ENCODE assay signal across 9 mouse cellular contexts in genomic region chr4:63494967-63495914, GRCm38 (mm10). TPM values are rescaled to one million over a fixed set of nuclear protein-coding genes. Genes with fewer than 3 reads are reported as not detected.
A peak's percentile ranks its signal among the peaks of the same experiment; 100 is the strongest.
DNase-seq lines count a peak whose midpoint lies in the region; ATAC-seq lines count a peak whose summit lies in the region.
"Had no signal": no experiment of that assay in that cellular context is flagged by ENCODE, and none has a peak within 500 bp of the region (broad histone marks: within the 10 kb centered on the region; RNA-seq: fewer than 3 reads in every experiment).

No protein-coding gene starts in this region.

- peak overlapping the region; percentile 66 for H3K4me3 ChIP-seq in liver, embryonic 11.5 days (ENCODE audit: low read depth, low read length)

- no peaks in the 10 kb centered on the region for H3K9me3 ChIP-seq in liver, embryonic 11.5 days (ENCODE audit: control insufficient read depth, low read length)

- WGBS in liver, embryonic 11.5 days: 1% methylated on average over 95 of the region's 107 CpGs

- H3K9ac ChIP-seq in liver, embryonic 11.5 days (ENCODE audit: low read depth, low read length): peak overlapping the region; percentile 60

- DNase-seq in cerebellum, adult 8-10 months: no peak
- DNase-seq in adrenal gland, postnatal 4 days (ENCODE audit: low spot score in 2 of 2): peak; percentile 24 to 25
- DNase-seq in gastrocnemius, adult 18-20 months (ENCODE audit: low spot score): peak; percentile 33
- peak; percentile 73 for DNase-seq in induced T-regulatory cell, adult 2 months (ENCODE audit: low read depth)
- DNase-seq in liver, embryonic 11.5 days (ENCODE audit: low spot score): peak; percentile 57
- DNase-seq in naive thymus-derived CD4-positive, alpha-beta T cell, adult 2 months (ENCODE audit: low read depth): peak; percentile 75
- peak; percentile 62 to 64 for DNase-seq in thymus, adult 18-20 months

- H3K36me3 ChIP-seq in liver, embryonic 11.5 days (ENCODE audit: control insufficient read depth, insufficient read depth, low read length): no peaks in the 10 kb centered on the region

- H3K27me3 ChIP-seq in liver, embryonic 11.5 days (replicated peaks; ENCODE audit: control insufficient read depth, insufficient read depth, low read length): peaks cover 41% of the 10 kb centered on the region

- H3K4me1 ChIP-seq in liver, embryonic 11.5 days (replicated peaks; ENCODE audit: control insufficient read depth, insufficient read depth, low read length): peaks cover 11% of the 10 kb centered on the region; the same call in 1 of the 2 replicates

- H3K4me2 ChIP-seq in liver, embryonic 11.5 days: peak overlapping the region; percentile 86

- 0 out of 2 replicates have a peak, but pooled peaks have one; percentile 29 for ATAC-seq in cerebellum, adult (ENCODE audit: insufficient number of reproducible peaks, low FRiP score, low TSS enrichment)
- peak; percentile 44 for ATAC-seq in liver, embryonic 11.5 days (replicated peaks; ENCODE audit: low FRiP score)

- H3K27ac ChIP-seq in liver, embryonic 11.5 days (ENCODE audit: low read depth, low read length): no peak overlapping the region
- H3K27ac ChIP-seq: macrophage had no signal

RNA-seq across cellular contexts. Expression of gene Whrn, which starts 0.6 kb away (rescaled TPM):
- total RNA-seq in adrenal gland, postnatal 4 days (2021): 10 to 100 TPM; 22.6 to 26.4 TPM
- total RNA-seq in gastrocnemius, adult 18-20 months (2021): 1 to 10 TPM; 5.5 to 6.5 TPM
- 2.0 and 2.4 TPM in 2 replicates for polyA plus RNA-seq in liver, embryonic 11.5 days (2014; fragmentation: Nextera tagmentation; extraction: Ambion mirVana)

RNA-seq across cellular contexts. Expression of gene Atp6v1g1, which starts 49.3 kb away (rescaled TPM):
- 100 to 1,000 TPM; 148 TPM for total RNA-seq in adrenal gland, postnatal 4 days (2021)
- total RNA-seq in gastrocnemius, adult 18-20 months (2021): 100 to 1,000 TPM; 276 to 291 TPM
- polyA plus RNA-seq in liver, embryonic 11.5 days (2014; fragmentation: Nextera tagmentation; extraction: Ambion mirVana): 191 and 204 TPM in 2 replicates
